Mouse (Mus musculus) bone marrow macrophage, adult 2 months (primary cell): Measurements from ENCODE around the gene Hspb2.

ENCODE experiments used
- CTCF ChIP-seq: IDR thresholded peaks from 2 replicates; pipeline ENCODE4 v1.5.1; 2012; ENCODE audit warnings: low read depth, mild to moderate bottlenecking, low read length, moderate library complexity
- POLR2A ChIP-seq: IDR thresholded peaks from 2 replicates; pipeline ENCODE4 v1.6.1; 2012; ENCODE audit warnings: mild to moderate bottlenecking, low read depth, low read length, borderline replicate concordance

DNA sequence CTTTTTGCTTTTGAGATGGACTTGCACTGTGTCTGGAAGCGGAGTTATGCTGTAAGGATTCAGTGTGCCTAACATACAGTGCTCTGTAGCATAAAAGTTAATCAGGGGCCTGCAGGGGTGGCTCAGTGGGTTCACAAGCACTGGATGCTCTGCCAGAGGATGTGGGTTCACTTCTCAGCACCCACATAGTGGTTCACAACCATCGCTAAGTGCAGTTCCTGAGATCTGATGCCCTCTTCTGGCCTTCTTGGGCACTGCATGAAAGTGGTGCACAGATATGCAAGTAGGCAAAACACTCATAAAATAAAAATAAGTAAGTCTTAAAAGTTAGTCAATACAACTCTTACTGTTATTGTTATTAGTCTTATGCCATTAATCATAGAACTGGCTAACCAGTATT is 30.0 kb upstream of the Hspb2 start:
- TF ChIP-seq CTCF (peak; percentile 61), POLR2A (no peak)
